Mouse (Mus musculus) neural tube, embryonic 10.5 days (tissue): ENCODE results near the gene Zfp473.
"Not testable (repeated sequence)": the region's sequence is repeated elsewhere in the genome, so short reads cannot be mapped to it uniquely, and the experiment has no call there.

Source experiments
- DNase-seq: peaks from one replicate; pipeline ENCODE4 v3.0.0-alpha.2; 2017; ENCODE audit warnings: low spot score; ENCODE audit errors: extremely low spot score

Gene Zfp473

GRCm38 (mm10) chr7:44750950-44751349 lies at the start of gene Zfp473:
TSS of gene Zfp473 (minus strand) at chr7:44751050.
- DNase-seq, result not testable (repeated sequence)

- DNase-seq, result no peak
These were observed 41.9 kb upstream of the Zfp473 start for GRCm38 (mm10) chr7:44792781-44793180.

GRCm38 (mm10) chr7:44790066-44790465 lies 39.2 kb upstream of the Zfp473 start:
- no peak for DNase-seq

GRCm38 (mm10) chr7:44789531-44789930 lies 38.7 kb upstream of the Zfp473 start:
- no peak for DNase-seq

GRCm38 (mm10) chr7:44780101-44780500 lies 29.3 kb upstream of the Zfp473 start:
- no peak for DNase-seq

GRCm38 (mm10) chr7:44776849-44777498 lies 26.1 kb upstream of the Zfp473 start:
- DNase-seq, result no peak

GRCm38 (mm10) chr7:44772591-44773204 lies 21.8 kb upstream of the Zfp473 start:
- no peak for DNase-seq

- DNase-seq, result peak; percentile 77
These were observed 19.3 kb upstream of the Zfp473 start for GRCm38 (mm10) chr7:44770046-44770578.

GRCm38 (mm10) chr7:44768129-44768528 lies 17.3 kb upstream of the Zfp473 start:
- no peak for DNase-seq

- DNase-seq, result no peak
These were observed 9.5 kb upstream of the Zfp473 start for GRCm38 (mm10) chr7:44760366-44760765.

- no peak for DNase-seq
These were observed 6.3 kb upstream of the Zfp473 start for GRCm38 (mm10) chr7:44757164-44757563.

GRCm38 (mm10) chr7:44748101-44749044 lies 2.5 kb downstream of the Zfp473 start, which contains the start of gene Vrk3:
TSS of gene Vrk3 (plus strand) at chr7:44748413.
- DNase-seq, result peak; percentile 94

- DNase-seq, result no peak
These were observed 3.7 kb downstream of the Zfp473 start for GRCm38 (mm10) chr7:44747115-44747514.

- DNase-seq, result peak; percentile 82
These were observed 5.8 kb downstream of the Zfp473 start for GRCm38 (mm10) chr7:44745076-44745475.

- DNase-seq, result no peak
These were observed 6.6 kb downstream of the Zfp473 start for GRCm38 (mm10) chr7:44744270-44744669.

- DNase-seq, result no peak
These were observed 9.5 kb downstream of the Zfp473 start for GRCm38 (mm10) chr7:44741361-44741760.

- DNase-seq, result no peak
These were observed 17.1 kb downstream of the Zfp473 start for GRCm38 (mm10) chr7:44733723-44734122.

GRCm38 (mm10) chr7:44728082-44728975 lies 22.5 kb downstream of the Zfp473 start:
- no peak for DNase-seq

- no peak for DNase-seq
These were observed 23.7 kb downstream of the Zfp473 start for GRCm38 (mm10) chr7:44727151-44727550.

GRCm38 (mm10) chr7:44726343-44726742 lies 24.5 kb downstream of the Zfp473 start:
- DNase-seq, result no peak

- no peak for DNase-seq
These were observed 26.5 kb downstream of the Zfp473 start for GRCm38 (mm10) chr7:44724316-44724715.
